In genomic region chr13:104109816-104110521, GRCm38 (mm10) we compare ENCODE assay signal across 7 mouse cellular contexts. TPM values are rescaled to one million over a fixed set of nuclear protein-coding genes. Genes with fewer than 3 reads are reported as not detected.
DNase-seq lines count a peak whose midpoint lies in the region; ATAC-seq and TF ChIP-seq lines count a peak whose summit lies in the region.

No protein-coding gene starts in this region.

- H3K36me3 ChIP-seq in hindbrain, embryonic 10.5 days, result peaks cover 6% of the 10 kb centered on the region
- H3K36me3 ChIP-seq in lung, embryonic 15.5 days, result no peaks in the 10 kb centered on the region

- TF ChIP-seq CTCF in embryonic fibroblast, embryonic 13.5 days (IDR thresholded peaks at IDR 0.05; ENCODE audit: borderline replicate concordance, insufficient read depth, low read length), result no peak

- ATAC-seq in lung, embryonic 15.5 days (ENCODE audit: borderline replicate concordance, extremely low read depth, low FRiP score, low TSS enrichment), result peak; percentile 83

- H3K9me3 ChIP-seq in hindbrain, embryonic 10.5 days, result no peaks in the 10 kb centered on the region
- H3K9me3 ChIP-seq in lung, embryonic 15.5 days, result no peaks in the 10 kb centered on the region

- TF ChIP-seq POLR2A in embryonic fibroblast, embryonic 13.5 days (IDR thresholded peaks at IDR 0.05; ENCODE audit: low read depth, low read length), result no peak

- peak overlapping the region; percentile 92 for H3K4me2 ChIP-seq in lung, embryonic 15.5 days

- no peaks in the 10 kb centered on the region for H3K27me3 ChIP-seq in hindbrain, embryonic 10.5 days (ENCODE audit: insufficient read depth, poor library complexity, severe bottlenecking)
- no peaks in the 10 kb centered on the region for H3K27me3 ChIP-seq in lung, embryonic 15.5 days

- 2% methylated on average over 38 of the region's 38 CpGs for WGBS in hindbrain, embryonic 10.5 days
- WGBS in lung, embryonic 15.5 days, result under 1% methylated on average over 37 of the region's 38 CpGs

- peak overlapping the region; percentile 88 for H3K4me3 ChIP-seq in embryonic fibroblast, embryonic 13.5 days (ENCODE audit: insufficient read depth, low read length)
- peak overlapping the region; percentile 78 for H3K4me3 ChIP-seq in hindbrain, embryonic 10.5 days
- H3K4me3 ChIP-seq in lung, embryonic 15.5 days, result peak overlapping the region; percentile 79

- H3K9ac ChIP-seq in lung, embryonic 15.5 days, result peak overlapping the region; percentile 60

- peak overlapping the region; percentile 10; the same call in 1 of the 2 replicates for H3K27ac ChIP-seq in embryonic fibroblast, embryonic 13.5 days (ENCODE audit: insufficient read depth, low read length)
- H3K27ac ChIP-seq in hindbrain, embryonic 10.5 days, result peak overlapping the region; percentile 88
- 0 out of 2 replicates have a peak overlapping the region, but pooled peaks have one; percentile 20 for H3K27ac ChIP-seq in lung, embryonic 15.5 days

- DNase-seq in MN1 (ENCODE audit: low spot score), result peak; percentile 75
- peak; percentile 51 to 65 for DNase-seq in adrenal gland, postnatal 36 days
- peak; percentile 54 for DNase-seq in hindbrain, embryonic 10.5 days (ENCODE audit: low spot score)
- DNase-seq in layer of hippocampus, adult 9-10 months (ENCODE audit: low spot score), result peak; percentile 41
- DNase-seq in right cerebral cortex, postnatal 10 days (ENCODE audit: low spot score in 2 of 2), result peak; percentile 72 to 84

- H3K4me1 ChIP-seq in embryonic fibroblast, embryonic 13.5 days (ENCODE audit: control insufficient read depth, insufficient read depth, low read length), result peaks cover 5% of the 10 kb centered on the region; the same call in 1 of the 2 replicates
- peaks cover 37% of the 10 kb centered on the region for H3K4me1 ChIP-seq in hindbrain, embryonic 10.5 days (replicated peaks)
- peaks cover 20% of the 10 kb centered on the region for H3K4me1 ChIP-seq in lung, embryonic 15.5 days

RNA-seq across cellular contexts. Expression of gene Sgtb, which starts 0.4 kb away (rescaled TPM):
- total RNA-seq in adrenal gland, postnatal 36 days (2021), result 10 to 100 TPM in 1 of 2 experiments, 1 to 10 TPM in 1; 5.3 to 20.0 TPM
- polyA plus RNA-seq in embryonic fibroblast, embryonic 13.5 days (2011; ENCODE audit: insufficient read length, low read depth, missing spikeins), result 6.8 and 7.2 TPM in 2 replicates
- 12.4 and 22.1 TPM in 2 replicates for polyA plus RNA-seq in hindbrain, embryonic 10.5 days (2016; fragmentation: Nextera tagmentation; extraction: Ambion mirVana)
- 5.5 TPM in 2 replicates for polyA plus RNA-seq in lung, embryonic 15.5 days (2015; fragmentation: Nextera tagmentation; extraction: Ambion mirVana)

RNA-seq across cellular contexts. Expression of gene Nln, which starts 0.6 kb away (rescaled TPM):
- total RNA-seq in adrenal gland, postnatal 36 days (2021), result 10 to 100 TPM; 20.0 to 21.0 TPM
- 39.9 and 44.0 TPM in 2 replicates for polyA plus RNA-seq in embryonic fibroblast, embryonic 13.5 days (2011; ENCODE audit: insufficient read length, low read depth, missing spikeins)
- 15.8 and 19.3 TPM in 2 replicates for polyA plus RNA-seq in hindbrain, embryonic 10.5 days (2016; fragmentation: Nextera tagmentation; extraction: Ambion mirVana)
- polyA plus RNA-seq in lung, embryonic 15.5 days (2015; fragmentation: Nextera tagmentation; extraction: Ambion mirVana), result 18.6 and 18.7 TPM in 2 replicates

Comparison
In these comparisons a context has a peak if more than half of its experiments do, and no peak if none do; other contexts are left out.
1. Peak in every context shown above with its lines: DNase-seq, ATAC-seq, H3K4me3 ChIP-seq and H3K27ac ChIP-seq.
2. H3K27ac ChIP-seq: peak in every context shown above with its lines; median percentile 88 in hindbrain, embryonic 10.5 days; 20 in lung, embryonic 15.5 days; 10 in embryonic fibroblast, embryonic 13.5 days.